18 mouse cellular contexts compared by ENCODE assay signal in the genomic region with DNA sequence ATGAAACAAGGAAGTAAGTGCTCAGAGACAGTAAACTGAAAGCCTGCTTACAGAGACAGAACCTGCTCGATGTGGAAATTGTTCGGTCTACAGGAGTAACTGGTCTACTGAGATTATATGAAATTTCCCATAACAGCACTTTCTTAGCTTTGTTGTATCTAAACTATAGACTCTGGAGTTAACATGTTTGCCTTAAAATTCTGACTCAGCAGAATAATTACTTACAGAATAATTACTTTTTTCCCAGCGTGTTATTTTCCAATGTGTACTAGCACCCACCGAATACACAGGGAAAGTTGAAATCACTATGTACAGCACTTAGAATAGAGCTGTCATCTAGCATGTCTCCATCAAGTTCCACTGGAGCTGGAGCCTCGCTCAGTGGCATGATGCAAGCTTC.
"Had no signal": no experiment of that assay in that cellular context is flagged by ENCODE, and none has a peak within 500 bp of the region (broad histone marks: within the 10 kb centered on the region; RNA-seq: fewer than 3 reads in every experiment).

No protein-coding gene starts in this region.

- H3K9me3 ChIP-seq: lung, embryonic 15.5 days; midbrain, embryonic 10.5 days; midbrain, embryonic 12.5 days; neural tube, embryonic 13.5 days; neural tube, embryonic 15.5 days had no signal

- DNase-seq: lung, adult 2 months; lung, postnatal 14 days; lung, postnatal 36 days; midbrain, embryonic 14.5 days; right cerebral cortex, postnatal 14 days; right cerebral cortex, postnatal 4 days; spleen, adult 18-20 months; thymus, adult 18-20 months; thymus, postnatal 14 days; thymus, postnatal 36 days had no signal

- H3K27me3 ChIP-seq: lung, embryonic 15.5 days; midbrain, embryonic 12.5 days; neural tube, embryonic 13.5 days; neural tube, embryonic 15.5 days had no signal

- H3K9ac ChIP-seq: lung, embryonic 15.5 days; midbrain, embryonic 12.5 days; neural tube, embryonic 13.5 days; neural tube, embryonic 15.5 days had no signal

- H3K4me2 ChIP-seq: lung, embryonic 15.5 days; midbrain, embryonic 12.5 days; neural tube, embryonic 13.5 days; neural tube, embryonic 15.5 days had no signal

- H3K4me3 ChIP-seq: lung, embryonic 15.5 days; midbrain, embryonic 10.5 days; midbrain, embryonic 12.5 days; myocyte; neural tube, embryonic 13.5 days; neural tube, embryonic 15.5 days had no signal

- H3K27ac ChIP-seq: lung, embryonic 15.5 days; midbrain, embryonic 10.5 days; midbrain, embryonic 12.5 days; neural tube, embryonic 13.5 days; neural tube, embryonic 15.5 days had no signal

- H3K4me1 ChIP-seq: lung, embryonic 15.5 days; midbrain, embryonic 10.5 days; midbrain, embryonic 12.5 days; neural tube, embryonic 13.5 days had no signal

- ATAC-seq: lung, postnatal 0 days; midbrain, embryonic 16.5 days had no signal
